Mouse (Mus musculus) layer of hippocampus, adult 2 months (tissue): ENCODE data around the gene Prss3. TPM values are rescaled to one million over a fixed set of nuclear protein-coding genes. Genes with fewer than 3 reads are reported as not detected.
"Not testable (repeated sequence)": the region's sequence is repeated elsewhere in the genome, so short reads cannot be mapped to it uniquely, and the experiment has no call there.

ENCODE experiments used
- DNase-seq, 2 experiments: peaks; one replicate each; pipeline ENCODE4 v3.0.0; 2022; ENCODE audit warnings: low spot score in 2 of 2
- H3K27ac ChIP-seq: fragments of 200-600 bp; 2 replicates; pipeline ENCODE4 v1.8.1; 2022
- H3K4me3 ChIP-seq: fragments of 200-600 bp; 2 replicates; pipeline ENCODE4 v1.8.1; 2022; ENCODE audit warnings: mild to moderate bottlenecking
- CTCF ChIP-seq: fragments of 200-600 bp; conservative IDR thresholded peaks from 2 replicates; pipeline ENCODE4 v1.8.1; 2022; ENCODE audit warnings: antibody characterized with exemption, mild to moderate bottlenecking, moderate library complexity
- long read RNA-seq, 2 experiments: library from polyadenylated mRNA; stranded (forward); transcript quantifications; one replicate each; pipeline ENCODE4 v2.0.0; 2021; ENCODE audit warnings: borderline mapping rate in 2 of 2
- total RNA-seq, 2 experiments: library from RNA; stranded (reverse); gene quantifications; 2 replicates each; pipeline ENCODE4 v1.2.3; 2021

Gene Prss3
- total RNA-seq, result not detected
- long read RNA-seq, experiment 1, result 0 reads
- long read RNA-seq, experiment 2, result 0 reads

- not testable (repeated sequence) for DNase-seq, H3K4me3 ChIP-seq
Measured at GRCm38 (mm10) chr6:41377578-41377977, at the start of gene Prss3. Gene Prss3, minus strand, starts transcription at chr6:41377678.

DNA sequence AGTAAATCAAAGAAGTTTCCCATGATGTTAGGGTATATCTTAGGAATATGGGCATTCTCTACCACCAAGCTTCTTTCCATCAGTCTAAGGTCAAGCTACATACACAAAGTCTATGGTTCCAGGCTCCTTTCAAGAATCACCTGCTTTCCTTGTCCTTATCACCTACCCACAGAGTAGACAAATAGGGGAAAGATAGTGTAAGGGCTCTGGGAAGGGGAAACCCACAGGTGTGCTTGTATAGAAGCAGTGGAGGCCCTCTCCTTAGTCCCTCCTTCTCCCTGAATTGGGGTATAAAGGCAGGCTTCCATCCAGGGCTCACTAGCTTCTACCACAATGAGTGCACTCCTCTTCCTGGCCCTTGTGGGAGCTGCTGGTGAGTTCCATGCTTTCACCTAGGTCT is 14.6 kb upstream of the Prss3 start, which contains the start of gene Gm5771:
Gene Gm5771 (plus strand): TSS at position 301 of the 400 bp plus-strand sequence.
- not testable (repeated sequence) for DNase-seq, H3K27ac ChIP-seq, H3K4me3 ChIP-seq

More at GRCm38 (mm10) chr6:41377578-41377977, at the start of gene Prss3:
- not testable (repeated sequence) for H3K27ac ChIP-seq

DNA sequence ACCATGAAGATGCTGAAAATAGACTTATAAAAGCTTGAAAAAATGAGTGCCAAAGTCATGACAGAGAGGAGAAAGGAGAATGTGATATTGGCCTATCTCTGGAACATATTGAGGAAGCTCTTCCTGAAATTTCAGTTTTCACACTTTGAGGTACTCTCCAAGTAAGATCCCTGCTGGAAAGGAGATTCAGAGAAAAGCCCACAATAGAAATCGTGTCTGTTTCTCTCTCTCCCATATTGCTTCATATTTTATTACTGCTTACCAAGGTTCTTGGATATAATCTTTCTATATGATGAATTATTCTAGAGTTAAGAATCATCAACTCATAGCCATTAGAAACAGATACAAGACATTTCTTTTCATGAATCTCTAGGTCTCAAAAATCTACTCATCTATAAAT is 14.2 kb upstream of the Prss3 start:
- not testable (repeated sequence) for H3K4me3 ChIP-seq, DNase-seq, H3K27ac ChIP-seq

- TF ChIP-seq CTCF, result no peak
- Histone ChIP-seq H3K27ac (no peak overlapping the region), H3K4me3 (no peak overlapping the region)
- DNase-seq, result no peak
Measured at GRCm38 (mm10) chr6:41386781-41387180, 9.3 kb upstream of the Prss3 start.

GRCm38 (mm10) chr6:41373772-41374171 is 3.7 kb downstream of the Prss3 start:
- not testable (repeated sequence) for H3K4me3 ChIP-seq, DNase-seq, H3K27ac ChIP-seq

DNA sequence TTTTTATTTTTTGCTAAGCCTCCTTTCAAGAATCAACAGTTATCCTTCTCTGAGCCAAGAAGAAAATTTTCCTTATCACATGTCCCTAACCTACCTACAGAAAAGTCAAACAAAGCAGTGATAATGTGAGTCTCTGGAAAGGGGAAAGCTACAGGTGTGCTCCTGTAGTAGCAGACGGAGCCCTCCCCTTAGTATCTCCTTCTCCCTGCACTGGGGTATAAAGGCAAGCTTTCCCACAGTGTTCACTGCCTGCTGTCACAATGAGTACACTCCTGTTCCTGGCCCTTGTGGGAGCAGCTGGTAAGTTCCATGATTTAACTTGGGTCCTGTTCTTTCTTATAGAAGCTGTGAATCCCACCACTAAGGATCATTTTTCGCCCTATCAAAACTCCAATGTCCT is 23.5 kb downstream of the Prss3 start, which contains the start of gene Try10:
Gene Try10 (plus strand): TSS at position 174 of the 400 bp plus-strand sequence.
- no peak for TF ChIP-seq CTCF
- no peak for DNase-seq
- no peak within 1 kb of the TSS for H3K4me3 ChIP-seq

More for the DNA sequence above, 23.5 kb downstream of the Prss3 start, which contains the start of gene Try10:
- no peak within 1 kb of the TSS for H3K27ac ChIP-seq

Other genes starting within 250 kb of the Prss3 start
- gene Try4, start 75.4 kb downstream of the Prss3 start, total RNA-seq, result not detected
- gene Try5, start 60.8 kb downstream of the Prss3 start, total RNA-seq, result not detected
- gene Try10, start 23.6 kb downstream of the Prss3 start, total RNA-seq, result not detected
- gene Gm5771, start 14.7 kb upstream of the Prss3 start, total RNA-seq, result not detected
- gene Gm10334, start 68.5 kb upstream of the Prss3 start, total RNA-seq, result not detected
- gene Prss1, start 81.3 kb upstream of the Prss3 start, total RNA-seq, result not detected
- not detected for gene Prss2, start 144.1 kb upstream of the Prss3 start, total RNA-seq
- 10 to 100 TPM; 74.3 to 77.3 TPM for gene Ephb6, start 227.8 kb upstream of the Prss3 start, total RNA-seq